Mouse (Mus musculus) stomach, adult 2 months (tissue): ENCODE results near the gene Gm9887. TPM values are rescaled to one million over a fixed set of nuclear protein-coding genes. Genes with fewer than 3 reads are reported as not detected.

Experiments
- polyA plus RNA-seq: library from polyadenylated mRNA; depleted of rRNA; stranded (reverse); fragments of >200 nt; gene quantifications from 2 replicates; pipeline ENCODE4 v1.2.3, GENCODE M21; 2012; rRNA removed

The Gm9887 gene
- polyA plus RNA-seq = 0.76 and 1.1 TPM in 2 replicates

GRCm38 (mm10) chr12:69371854-69372671, at the start of gene Gm9887, which contains the start of gene Arf6:
Gm9887 (minus strand) TSS chr12:69372458.
Arf6 (plus strand) TSS chr12:69372150.

GRCm38 (mm10) chr12:69356546-69357299, 15.5 kb downstream of the Gm9887 start, which contains the start of gene Nemf:
Nemf (minus strand) TSS chr12:69357165.

Other genes starting within 250 kb of the Gm9887 start
- gene Rps29, start 213.3 kb downstream of the Gm9887 start, polyA plus RNA-seq = 863 and 992 TPM in 2 replicates
- gene Lrr1, start 203.6 kb downstream of the Gm9887 start, polyA plus RNA-seq = 1.3 and 1.9 TPM in 2 replicates
- 13.5 and 13.7 TPM in 2 replicates for gene Rpl36al, start 188.4 kb downstream of the Gm9887 start, polyA plus RNA-seq
- gene Mgat2, start 188.3 kb downstream of the Gm9887 start, polyA plus RNA-seq = 8.0 and 13.5 TPM in 2 replicates
- gene Gm49383, start 175.4 kb downstream of the Gm9887 start, polyA plus RNA-seq = 1.2 and 1.5 TPM in 2 replicates
- 0.44 and 0.66 TPM in 2 replicates for gene Dnaaf2, start 174.0 kb downstream of the Gm9887 start, polyA plus RNA-seq
- not detected in 2 replicates for gene Gm49384, start 168.2 kb downstream of the Gm9887 start, polyA plus RNA-seq
- 1.1 and 1.9 TPM in 2 replicates for gene Pole2, start 144.3 kb downstream of the Gm9887 start, polyA plus RNA-seq
- 0.22 and 0.31 TPM in 2 replicates for gene Klhdc1, start 131.3 kb downstream of the Gm9887 start, polyA plus RNA-seq
- gene Klhdc2, start 75.8 kb downstream of the Gm9887 start, polyA plus RNA-seq = 12.9 and 24.8 TPM in 2 replicates
- gene Nemf, start 15.3 kb downstream of the Gm9887 start, polyA plus RNA-seq = 0.20 and 0.52 TPM in 2 replicates
- gene Arf6, start 308 bp downstream of the Gm9887 start, polyA plus RNA-seq = 113 and 199 TPM in 2 replicates
- 5.6 and 5.8 TPM in 2 replicates for gene Vcpkmt, start 210.6 kb upstream of the Gm9887 start, polyA plus RNA-seq